Mouse (Mus musculus) heart, adult 2 months (tissue): Measurements from ENCODE around the gene Triap1. TPM values are rescaled to one million over a fixed set of nuclear protein-coding genes. Genes with fewer than 3 reads are reported as not detected.
"Not testable (repeated sequence)": the region's sequence is repeated elsewhere in the genome, so short reads cannot be mapped to it uniquely, and the experiment has no call there.

ENCODE experiments used
- DNase-seq, 2 experiments: peaks; one replicate each; pipeline ENCODE4 v3.0.0; 2021
- H3K27ac ChIP-seq: fragments of 200-600 bp; 2 replicates; pipeline ENCODE4 v1.8.1; 2022
- H3K27me3 ChIP-seq: fragments of 200-500 bp; 2 replicates; pipeline ENCODE4 v1.6.1; 2012; ENCODE audit warnings: mild to moderate bottlenecking, low read length, inconsistent platforms, mixed read lengths; ENCODE audit not compliant: control insufficient read depth, insufficient read depth
- H3K36me3 ChIP-seq: fragments of 200-500 bp; 2 replicates; pipeline ENCODE4 v1.6.1; 2012; ENCODE audit warnings: low read length, inconsistent platforms; ENCODE audit not compliant: control insufficient read depth, insufficient read depth
- H3K4me1 ChIP-seq: fragments of 200-500 bp; 2 replicates; pipeline ENCODE4 v1.6.1; 2011; ENCODE audit warnings: low read length; ENCODE audit not compliant: control insufficient read depth, insufficient read depth
- H3K4me3 ChIP-seq: fragments of 200-600 bp; 2 replicates; pipeline ENCODE4 v1.8.1; 2022
- H3K79me2 ChIP-seq: fragments of 200-500 bp; replicated peaks from 2 replicates; pipeline ENCODE4 v1.6.1; 2012; ENCODE audit warnings: mild to moderate bottlenecking, inconsistent platforms, low read length, moderate library complexity, mixed read lengths; ENCODE audit not compliant: control insufficient read depth, insufficient read depth
- H3K9ac ChIP-seq: fragments of 200-500 bp; 2 replicates; pipeline ENCODE4 v1.6.1; 2012; ENCODE audit warnings: low read depth, mild to moderate bottlenecking, control low read depth, inconsistent platforms, low read length, mixed read lengths
- CTCF ChIP-seq: fragments of 200-600 bp; IDR thresholded peaks from 2 replicates; pipeline ENCODE4 v1.8.1; 2022; ENCODE audit warnings: antibody characterized with exemption, mild to moderate bottlenecking, moderate library complexity
- EP300 ChIP-seq: fragments of 200-500 bp; IDR thresholded peaks from 2 replicates; pipeline ENCODE4 v1.6.1; 2011; ENCODE audit warnings: low read depth, low read length, control low read depth; ENCODE audit not compliant: insufficient read depth
- POLR2A ChIP-seq: fragments of 200-500 bp; IDR thresholded peaks from 2 replicates; pipeline ENCODE4 v1.6.1; 2011; ENCODE audit warnings: mild to moderate bottlenecking, low read depth, low read length, control low read depth; ENCODE audit not compliant: insufficient read depth
- WGBS: fragments of 180-500 bp; shearing (Covaris S2); methylation state at CpG from one replicate; pipeline ENCODE4 v1.1.7; 2018; 5-methylcytosine and 5-hydroxymethylcytosine counted together
- intact Hi-C: fragments of 180-260 bp; cut with DNase I; formaldehyde crosslinking; loops from one replicate; pipeline ENCODE4 v1.15.1; 2025
- polyA plus RNA-seq: library from polyadenylated mRNA; depleted of rRNA; stranded (reverse); fragments of >200 nt; gene quantifications from 2 replicates; pipeline ENCODE4 v1.2.3, GENCODE M21; 2012
- total RNA-seq, 2 experiments: library from RNA; stranded (reverse); gene quantifications; 2 replicates each; pipeline ENCODE4 v1.2.3; 2021

Triap1 gene
- total and polyA plus RNA-seq, 3 experiments, result 13.9 to 24.3 (median 21.8) TPM

- Histone ChIP-seq H3K4me1 (peaks cover 2% of the 10 kb centered on the region; the same call in 1 of the 2 replicates), H3K9ac (peak overlapping the region; percentile 67), H3K79me2 (no peaks in the 10 kb centered on the region), H3K27ac (peak overlapping the region; percentile 68), H3K27me3 (no peaks in the 10 kb centered on the region), H3K4me3 (peak overlapping the region; percentile 96), H3K36me3 (peaks cover 12% of the 10 kb centered on the region)
- WGBS, result 31% methylated on average over 13 of the region's 13 CpGs
- TF ChIP-seq EP300, result no peak
- TF ChIP-seq POLR2A, result no peak
- TF ChIP-seq CTCF, result no peak
- intact Hi-C loops, result loop anchor here (2.0 kb wide), 5 partner anchors 17 to 47 kb away; partner anchors contain the start of genes Cox6a1, Rnf10 and Srsf9
- no peak for DNase-seq
Measured at GRCm38 (mm10) chr5:115301615-115302014, 39.4 kb upstream of the Triap1 start.

GRCm38 (mm10) chr5:115302190-115302589, 38.8 kb upstream of the Triap1 start:
- DNase-seq, H3K27me3 ChIP-seq, H3K27ac ChIP-seq, H3K4me1 ChIP-seq, intact Hi-C loops, H3K4me3 ChIP-seq, H3K9ac ChIP-seq, H3K79me2 ChIP-seq: not testable (repeated sequence)
- whole genome bisulfite sequencing, result 72% methylated on average over 7 of the region's 7 CpGs
- H3K36me3 ChIP-seq, result peaks cover 11% of the 10 kb centered on the region

GRCm38 (mm10) chr5:115312354-115312753, 28.7 kb upstream of the Triap1 start:
- DNase-seq, result no peak
- Histone ChIP-seq H3K4me3 (no peak overlapping the region), H3K4me1 (no peaks in the 10 kb centered on the region), H3K79me2 (no peaks in the 10 kb centered on the region), H3K27ac (no peak overlapping the region), H3K27me3 (no peaks in the 10 kb centered on the region), H3K36me3 (no peaks in the 10 kb centered on the region), H3K9ac (no peak overlapping the region)
- TF ChIP-seq POLR2A (no peak), CTCF (no peak), EP300 (no peak)
- intact Hi-C loops, result no loop called here
- 59% methylated on average over 4 of the region's 4 CpGs for WGBS

- no peaks in the 10 kb centered on the region for H3K36me3 ChIP-seq
- 49% methylated on average over 10 of the region's 10 CpGs for WGBS
- H3K4me3 ChIP-seq, result no peak overlapping the region
- no peaks in the 10 kb centered on the region for H3K79me2 ChIP-seq
- H3K27ac ChIP-seq, result no peak overlapping the region
- H3K27me3 ChIP-seq, result no peaks in the 10 kb centered on the region
- no peak for DNase-seq
- intact Hi-C loops, result no loop called here
- TF ChIP-seq CTCF, result no peak
- TF ChIP-seq EP300, result no peak
- TF ChIP-seq POLR2A, result no peak
- no peaks in the 10 kb centered on the region for H3K4me1 ChIP-seq
- H3K9ac ChIP-seq, result no peak overlapping the region
Measured at GRCm38 (mm10) chr5:115312816-115313667, 28.0 kb upstream of the Triap1 start.

GRCm38 (mm10) chr5:115313668-115313943, 27.4 kb upstream of the Triap1 start:
- intact Hi-C loops, result no loop called here
- H3K79me2 ChIP-seq, result no peaks in the 10 kb centered on the region
- no peak overlapping the region for H3K27ac ChIP-seq
- no peaks in the 10 kb centered on the region for H3K4me1 ChIP-seq
- TF ChIP-seq EP300, result no peak
- DNase-seq, result no peak
- WGBS, result 48% methylated on average over 5 of the region's 5 CpGs
- H3K27me3 ChIP-seq, result no peaks in the 10 kb centered on the region
- H3K36me3 ChIP-seq, result no peaks in the 10 kb centered on the region
- no peak overlapping the region for H3K9ac ChIP-seq
- H3K4me3 ChIP-seq, result no peak overlapping the region

GRCm38 (mm10) chr5:115316968-115317644, 23.9 kb upstream of the Triap1 start:
- no peak for DNase-seq
- Histone ChIP-seq H3K79me2 (no peaks in the 10 kb centered on the region), H3K27me3 (no peaks in the 10 kb centered on the region), H3K27ac (no peak overlapping the region), H3K4me1 (no peaks in the 10 kb centered on the region), H3K36me3 (no peaks in the 10 kb centered on the region), H3K9ac (no peak overlapping the region), H3K4me3 (no peak overlapping the region)
- no peak for TF ChIP-seq EP300
- TF ChIP-seq POLR2A, result no peak
- TF ChIP-seq CTCF, result no peak
- 33% methylated on average over 14 of the region's 14 CpGs for WGBS
- intact Hi-C loops, result no loop called here
